Mouse (Mus musculus): ENCODE results near the gene Vasn. TPM values are rescaled to one million over a fixed set of nuclear protein-coding genes. Genes with fewer than 3 reads are reported as not detected.
A peak's percentile ranks its signal among the peaks of the same experiment; 100 is the strongest.

Gene Vasn
- polyA plus RNA-seq, 1 experiment from 2014 or later = 4.2 TPM

DNA sequence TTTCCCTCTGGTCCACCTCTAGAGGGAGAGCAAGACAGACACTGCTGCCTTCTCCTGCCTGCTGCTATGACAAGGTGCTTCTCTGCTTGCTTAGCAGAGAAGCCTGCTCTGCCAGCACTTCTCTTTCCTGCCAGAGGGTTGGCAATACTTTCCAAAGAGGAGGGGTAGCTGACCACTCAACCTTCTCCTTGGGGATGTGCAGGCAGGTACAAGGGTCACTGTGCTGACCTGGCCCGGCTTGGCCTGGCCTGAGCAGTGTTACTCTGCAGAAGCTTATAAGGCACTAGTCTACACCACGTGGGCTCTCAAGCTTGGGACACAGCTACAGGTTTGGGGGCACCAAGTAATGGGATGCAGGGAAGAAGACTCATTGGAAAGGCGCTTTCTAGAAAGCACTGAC lies 25.1 kb upstream of the Vasn start:
- no peaks in the 10 kb centered on the region for H3K4me1 ChIP-seq (ENCODE audit: control insufficient read depth, insufficient read depth, low read length)
- H3K4me2 ChIP-seq (ENCODE audit: low read length) = no peak overlapping the region
- H3K27ac ChIP-seq (ENCODE audit: low read length) = no peak overlapping the region
- WGBS = 98% methylated on average over 3 of the region's 3 CpGs
- ATAC-seq = no peak
- peaks cover 28% of the 10 kb centered on the region for H3K36me3 ChIP-seq (ENCODE audit: control insufficient read depth, insufficient read depth, low read length)
- H3K4me3 ChIP-seq (ENCODE audit: low read depth, low read length) = no peak overlapping the region
- no peaks in the 10 kb centered on the region for H3K9me3 ChIP-seq (replicated peaks; ENCODE audit: control insufficient read depth, low read length, poor library complexity, severe bottlenecking)
- no peaks in the 10 kb centered on the region for H3K27me3 ChIP-seq (ENCODE audit: control insufficient read depth, insufficient read depth, low read depth, low read length)
- no peak overlapping the region for H3K9ac ChIP-seq (ENCODE audit: low read depth, low read length)

DNA sequence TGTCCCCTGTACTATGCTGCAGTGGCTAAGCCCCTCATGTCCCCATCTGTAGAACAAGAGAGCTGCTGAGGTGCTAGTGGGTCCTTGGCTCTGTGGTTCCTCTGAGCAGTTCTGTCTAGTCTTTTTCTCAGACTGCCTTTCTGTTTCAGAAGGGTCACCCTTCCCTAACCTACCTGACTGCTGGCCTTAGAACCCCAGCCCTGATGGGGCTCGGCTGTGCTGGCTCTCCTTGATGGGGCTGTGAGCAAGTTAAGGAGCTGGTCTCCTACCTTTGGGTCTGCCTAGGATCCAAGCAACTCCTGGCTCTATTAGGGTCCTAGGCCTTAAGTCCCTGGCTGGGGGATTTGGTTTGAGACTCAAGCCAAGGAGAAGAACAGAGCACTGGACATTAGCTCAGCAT lies 24.4 kb upstream of the Vasn start:
- Histone ChIP-seq H3K9me3 (replicated peaks; ENCODE audit: control insufficient read depth, low read length, poor library complexity, severe bottlenecking) (no peaks in the 10 kb centered on the region), H3K4me2 (ENCODE audit: low read length) (no peak overlapping the region), H3K4me3 (ENCODE audit: low read depth, low read length) (no peak overlapping the region), H3K27me3 (ENCODE audit: control insufficient read depth, insufficient read depth, low read depth, low read length) (no peaks in the 10 kb centered on the region), H3K27ac (ENCODE audit: low read length) (no peak overlapping the region), H3K9ac (ENCODE audit: low read depth, low read length) (no peak overlapping the region), H3K36me3 (ENCODE audit: control insufficient read depth, insufficient read depth, low read length) (peaks cover 28% of the 10 kb centered on the region), H3K4me1 (ENCODE audit: control insufficient read depth, insufficient read depth, low read length) (no peaks in the 10 kb centered on the region)
- WGBS = 88% methylated on average over 1 of the region's 1 CpGs
- ATAC-seq = no peak

DNA sequence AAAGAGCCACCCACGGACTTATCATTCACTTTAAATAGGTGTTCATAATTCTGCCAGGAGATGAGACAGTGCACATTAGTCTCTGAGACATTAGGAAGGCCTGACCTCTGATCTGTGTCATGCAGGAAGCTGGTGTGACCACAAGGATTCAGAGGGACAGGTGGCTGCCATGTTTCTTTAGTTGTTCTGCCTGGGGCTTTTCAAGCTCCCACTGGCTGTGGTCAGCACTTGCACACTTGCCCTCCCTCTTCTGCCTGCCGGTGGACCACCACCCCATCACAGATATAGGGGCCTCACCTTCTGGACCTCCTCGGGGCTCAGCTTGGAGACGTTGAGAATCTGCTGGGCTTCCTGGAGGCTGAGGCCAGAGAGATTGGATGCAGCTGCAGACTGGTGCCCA lies 22.9 kb upstream of the Vasn start:
- no peaks in the 10 kb centered on the region for H3K27me3 ChIP-seq (ENCODE audit: control insufficient read depth, insufficient read depth, low read depth, low read length)

DNA sequence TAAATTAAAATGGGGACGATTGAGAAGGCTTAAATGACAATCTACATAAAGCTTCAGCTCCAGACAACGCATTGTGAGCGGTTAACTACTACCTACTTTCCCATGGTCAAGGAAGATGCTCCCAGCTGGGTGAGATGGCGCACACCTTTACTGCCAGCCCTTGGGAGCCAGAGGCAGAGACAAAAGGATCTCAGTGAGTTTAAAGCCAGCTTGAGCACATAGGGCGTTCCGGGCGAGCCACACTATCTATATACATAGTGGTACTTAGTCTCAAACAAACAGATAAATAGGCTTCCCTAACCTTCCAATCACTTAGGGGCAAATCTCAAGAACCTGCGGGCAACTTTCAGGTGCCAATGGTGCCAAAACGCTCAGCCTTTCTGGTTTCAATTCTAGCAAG lies 15.7 kb upstream of the Vasn start:
- 0 out of 2 replicates have a peak, but pooled peaks have one; percentile 26 for ATAC-seq

More for the DNA sequence above, 22.9 kb upstream of the Vasn start:
- H3K9me3 ChIP-seq (replicated peaks; ENCODE audit: control insufficient read depth, low read length, poor library complexity, severe bottlenecking) = no peaks in the 10 kb centered on the region
- no peak overlapping the region for H3K4me3 ChIP-seq (ENCODE audit: low read depth, low read length)
- no peak overlapping the region for H3K27ac ChIP-seq (ENCODE audit: low read length)
- no peak for ATAC-seq
- 78% methylated on average over 4 of the region's 4 CpGs for WGBS
- H3K4me1 ChIP-seq (ENCODE audit: control insufficient read depth, insufficient read depth, low read length) = no peaks in the 10 kb centered on the region
- peaks cover 22% of the 10 kb centered on the region for H3K36me3 ChIP-seq (ENCODE audit: control insufficient read depth, insufficient read depth, low read length)
- H3K9ac ChIP-seq (ENCODE audit: low read depth, low read length) = no peak overlapping the region
- no peak overlapping the region for H3K4me2 ChIP-seq (ENCODE audit: low read length)

DNA sequence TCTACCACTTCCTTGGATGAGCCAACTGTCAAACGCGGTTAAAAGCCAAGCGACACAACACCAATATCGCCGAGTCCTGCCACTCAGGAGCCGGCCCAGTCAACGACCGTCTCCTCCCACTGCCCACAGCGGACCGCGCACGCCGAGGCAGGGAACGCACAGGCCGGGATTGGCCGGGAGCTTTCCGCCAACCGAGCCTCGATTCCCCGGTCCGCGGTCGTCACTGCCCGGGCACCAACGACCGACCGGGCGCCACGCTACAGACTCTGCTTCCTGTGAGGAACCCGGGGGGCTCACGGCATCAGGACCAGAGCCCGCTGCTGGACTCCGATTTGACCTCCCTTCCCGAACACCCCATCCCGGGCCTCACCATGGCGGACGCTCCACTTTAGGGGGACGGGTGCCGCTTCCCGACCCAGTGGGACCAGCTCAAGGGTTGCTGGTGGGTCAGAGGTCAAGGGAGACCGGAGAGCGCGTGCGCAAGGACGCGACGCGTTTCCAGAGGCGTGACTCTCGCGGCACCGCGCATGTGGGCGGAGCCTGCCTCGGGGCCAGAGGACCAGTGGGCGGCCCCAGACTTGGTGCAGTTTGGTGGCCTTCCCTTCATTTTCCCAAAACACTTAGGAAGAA lies 15.1 kb upstream of the Vasn start, which contains the start of gene Pam16:
TSS of gene Pam16 (minus strand) at position 508 of the 630 bp plus-strand sequence.
- ATAC-seq = peak; percentile 88
- Histone ChIP-seq H3K27me3 (ENCODE audit: control insufficient read depth, insufficient read depth, low read depth, low read length) (no peaks in the 10 kb centered on the region), H3K4me2 (ENCODE audit: low read length) (peak within 1 kb of the TSS; percentile 78), H3K36me3 (ENCODE audit: control insufficient read depth, insufficient read depth, low read length) (0 out of 2 replicates have a peak, but pooled peaks cover 3% of the 10 kb centered on the region), H3K4me1 (ENCODE audit: control insufficient read depth, insufficient read depth, low read length) (peaks cover 13% of the 10 kb centered on the region), H3K9me3 (replicated peaks; ENCODE audit: control insufficient read depth, low read length, poor library complexity, severe bottlenecking) (no peaks in the 10 kb centered on the region), H3K27ac (ENCODE audit: low read length) (peak within 1 kb of the TSS; percentile 85), H3K9ac (ENCODE audit: low read depth, low read length) (peak within 1 kb of the TSS; percentile 92), H3K4me3 (ENCODE audit: low read depth, low read length) (peak within 1 kb of the TSS; percentile 74)
- under 1% methylated on average over 56 of the region's 56 CpGs for WGBS

More for the DNA sequence above, 15.7 kb upstream of the Vasn start:
- peak overlapping the region; percentile 92 for H3K9ac ChIP-seq (ENCODE audit: low read depth, low read length)
- H3K4me2 ChIP-seq (ENCODE audit: low read length) = peak overlapping the region; percentile 78
- H3K4me3 ChIP-seq (ENCODE audit: low read depth, low read length) = peak overlapping the region; percentile 74
- H3K27me3 ChIP-seq (ENCODE audit: control insufficient read depth, insufficient read depth, low read depth, low read length) = no peaks in the 10 kb centered on the region
- H3K4me1 ChIP-seq (ENCODE audit: control insufficient read depth, insufficient read depth, low read length) = peaks cover 13% of the 10 kb centered on the region
- peak overlapping the region; percentile 85 for H3K27ac ChIP-seq (ENCODE audit: low read length)
- H3K9me3 ChIP-seq (replicated peaks; ENCODE audit: control insufficient read depth, low read length, poor library complexity, severe bottlenecking) = no peaks in the 10 kb centered on the region
- WGBS = 8% methylated on average over 9 of the region's 9 CpGs
- 0 out of 2 replicates have a peak, but pooled peaks cover 3% of the 10 kb centered on the region for H3K36me3 ChIP-seq (ENCODE audit: control insufficient read depth, insufficient read depth, low read length)

DNA sequence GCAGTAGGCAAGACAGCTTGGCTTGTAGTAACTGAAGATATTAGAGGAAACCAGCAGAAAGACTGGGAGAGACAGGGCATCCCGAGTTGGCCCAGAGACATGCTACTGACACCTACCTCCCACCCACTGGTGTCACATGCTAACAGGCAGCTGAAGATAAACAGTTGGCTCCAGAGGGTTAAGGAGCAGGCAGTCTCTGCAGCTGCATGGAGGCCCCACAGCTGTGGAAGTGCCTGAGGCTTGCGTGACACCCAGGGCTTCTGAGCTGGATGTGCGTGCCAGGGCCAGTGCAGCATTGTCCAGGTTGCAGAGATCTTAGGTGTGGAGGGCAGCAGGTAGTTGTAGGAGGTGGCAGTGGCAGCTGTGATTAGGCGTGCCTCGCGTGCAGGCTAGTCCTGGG lies 12.6 kb upstream of the Vasn start:
- H3K27me3 ChIP-seq (ENCODE audit: control insufficient read depth, insufficient read depth, low read depth, low read length) = no peaks in the 10 kb centered on the region
- H3K27ac ChIP-seq (ENCODE audit: low read length) = no peak overlapping the region
- H3K9ac ChIP-seq (ENCODE audit: low read depth, low read length) = no peak overlapping the region
- H3K9me3 ChIP-seq (replicated peaks; ENCODE audit: control insufficient read depth, low read length, poor library complexity, severe bottlenecking) = no peaks in the 10 kb centered on the region
- H3K4me3 ChIP-seq (ENCODE audit: low read depth, low read length) = no peak overlapping the region
- H3K4me2 ChIP-seq (ENCODE audit: low read length) = no peak overlapping the region
- WGBS = 87% methylated on average over 6 of the region's 6 CpGs
- ATAC-seq = no peak
- H3K36me3 ChIP-seq (ENCODE audit: control insufficient read depth, insufficient read depth, low read length) = 0 out of 2 replicates have a peak, but pooled peaks cover 3% of the 10 kb centered on the region
- peaks cover 13% of the 10 kb centered on the region for H3K4me1 ChIP-seq (ENCODE audit: control insufficient read depth, insufficient read depth, low read length)

DNA sequence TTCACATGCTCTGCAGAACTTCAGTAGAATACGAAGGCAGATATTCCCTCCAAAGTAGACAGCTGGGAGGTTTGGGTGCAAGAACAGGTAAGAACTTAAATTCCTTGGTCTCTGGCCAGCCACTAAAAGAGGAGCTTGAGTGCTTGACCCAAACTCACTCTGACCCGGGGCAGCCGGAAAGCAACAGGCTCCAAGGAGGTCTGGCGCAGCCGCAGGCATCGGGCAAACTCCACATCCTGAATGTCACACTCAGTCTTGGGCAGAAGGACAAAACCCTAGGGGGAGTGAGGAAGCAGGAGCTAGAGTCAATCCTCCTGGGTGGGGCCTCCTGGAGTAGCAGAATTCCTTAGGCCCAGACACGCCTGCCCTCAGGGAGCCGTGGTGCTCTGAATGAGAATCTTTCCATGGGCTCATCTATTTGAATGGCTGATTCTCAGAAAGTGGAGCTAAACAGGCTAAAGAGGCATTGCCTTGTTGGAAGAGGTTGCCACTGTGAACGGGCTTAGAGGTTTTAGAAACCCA lies 10.8 kb upstream of the Vasn start:
- Histone ChIP-seq H3K9ac (ENCODE audit: low read depth, low read length) (no peak overlapping the region), H3K27me3 (ENCODE audit: control insufficient read depth, insufficient read depth, low read depth, low read length) (no peaks in the 10 kb centered on the region), H3K36me3 (ENCODE audit: control insufficient read depth, insufficient read depth, low read length) (peaks cover 3% of the 10 kb centered on the region; the same call in 1 of the 2 replicates), H3K4me3 (ENCODE audit: low read depth, low read length) (no peak overlapping the region), H3K27ac (ENCODE audit: low read length) (no peak overlapping the region), H3K4me1 (ENCODE audit: control insufficient read depth, insufficient read depth, low read length) (no peaks in the 10 kb centered on the region; the same call in 1 of the 2 replicates), H3K9me3 (replicated peaks; ENCODE audit: control insufficient read depth, low read length, poor library complexity, severe bottlenecking) (no peaks in the 10 kb centered on the region), H3K4me2 (ENCODE audit: low read length) (no peak overlapping the region)
- no peak for ATAC-seq
- WGBS = 93% methylated on average over 9 of the region's 9 CpGs

DNA sequence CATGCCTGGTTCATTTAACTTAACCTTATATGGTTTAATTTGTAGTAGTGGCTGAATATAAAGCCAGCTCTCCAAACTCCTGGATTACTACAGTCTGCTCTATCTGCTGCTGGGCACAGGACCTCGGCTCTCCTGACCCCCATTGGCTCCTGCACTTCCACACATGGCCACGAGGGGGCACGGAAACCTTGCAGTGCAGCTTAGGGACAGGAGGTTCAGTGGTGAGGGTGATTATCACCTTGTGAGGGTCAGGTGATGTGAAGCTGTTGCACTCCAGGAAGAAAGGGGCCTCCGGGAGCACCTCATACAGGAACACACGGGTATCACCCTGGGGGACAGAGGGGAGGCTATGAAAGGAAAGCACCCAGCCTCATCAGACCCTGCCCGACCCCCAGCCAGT lies 9.8 kb upstream of the Vasn start:
- peaks cover 7% of the 10 kb centered on the region for H3K36me3 ChIP-seq (ENCODE audit: control insufficient read depth, insufficient read depth, low read length)
- H3K9ac ChIP-seq (ENCODE audit: low read depth, low read length) = no peak overlapping the region
- no peaks in the 10 kb centered on the region for H3K4me1 ChIP-seq (ENCODE audit: control insufficient read depth, insufficient read depth, low read length)
- no peaks in the 10 kb centered on the region for H3K27me3 ChIP-seq (ENCODE audit: control insufficient read depth, insufficient read depth, low read depth, low read length)
- 20% methylated on average over 6 of the region's 6 CpGs for WGBS
- H3K9me3 ChIP-seq (replicated peaks; ENCODE audit: control insufficient read depth, low read length, poor library complexity, severe bottlenecking) = no peaks in the 10 kb centered on the region
- no peak overlapping the region for H3K4me2 ChIP-seq (ENCODE audit: low read length)
- no peak for ATAC-seq
- no peak overlapping the region for H3K27ac ChIP-seq (ENCODE audit: low read length)
- H3K4me3 ChIP-seq (ENCODE audit: low read depth, low read length) = no peak overlapping the region

DNA sequence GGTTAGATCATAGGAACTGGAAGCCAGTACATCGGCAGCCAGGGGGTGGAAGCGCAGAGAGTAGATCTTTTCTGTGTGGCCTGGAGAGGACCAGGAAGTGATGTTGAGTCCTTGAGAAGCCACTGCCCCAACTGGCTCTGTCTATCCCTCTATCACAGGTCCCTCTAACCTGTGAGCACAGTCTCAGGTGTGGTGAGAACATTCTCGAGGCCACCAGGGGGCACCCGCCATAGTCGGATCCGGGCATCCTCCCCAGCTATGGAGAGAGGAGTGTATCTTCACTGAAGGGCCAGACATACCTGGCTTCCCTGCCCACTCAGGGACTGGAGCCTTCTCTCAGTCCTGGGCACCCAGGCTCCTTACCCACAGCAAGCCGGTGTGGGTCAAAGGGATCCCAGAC lies 7.7 kb upstream of the Vasn start:
- 43% methylated on average over 7 of the region's 7 CpGs for WGBS
- Histone ChIP-seq H3K4me3 (ENCODE audit: low read depth, low read length) (no peak overlapping the region), H3K9ac (ENCODE audit: low read depth, low read length) (no peak overlapping the region), H3K36me3 (ENCODE audit: control insufficient read depth, insufficient read depth, low read length) (peaks cover 5% of the 10 kb centered on the region), H3K27me3 (ENCODE audit: control insufficient read depth, insufficient read depth, low read depth, low read length) (no peaks in the 10 kb centered on the region), H3K9me3 (replicated peaks; ENCODE audit: control insufficient read depth, low read length, poor library complexity, severe bottlenecking) (no peaks in the 10 kb centered on the region), H3K4me1 (ENCODE audit: control insufficient read depth, insufficient read depth, low read length) (no peaks in the 10 kb centered on the region), H3K4me2 (ENCODE audit: low read length) (no peak overlapping the region), H3K27ac (ENCODE audit: low read length) (no peak overlapping the region)
- no peak for ATAC-seq

All from midbrain, embryonic 16.5 days (tissue).